Mouse (Mus musculus) spleen, postnatal 4 days (tissue): ENCODE measurements around the gene Tnfsf12.

ENCODE experiments used
- DNase-seq, 2 experiments: peaks; one replicate each; pipeline ENCODE4 v3.0.0; 2022; ENCODE audit warnings: low spot score in 2 of 2

Gene Tnfsf12

GRCm38 (mm10) chr11:69681314-69682208 is 14.1 kb downstream of the Tnfsf12 start, which contains the start of gene Senp3:
TSS of gene Senp3 (minus strand) at chr11:69682084.
- peak; percentile 94 to 97 for DNase-seq

GRCm38 (mm10) chr11:69680136-69680855 is 15.4 kb downstream of the Tnfsf12 start:
- DNase-seq: no peak

GRCm38 (mm10) chr11:69679144-69679543 is 16.5 kb downstream of the Tnfsf12 start:
- no peak for DNase-seq

GRCm38 (mm10) chr11:69672211-69672706 is 23.4 kb downstream of the Tnfsf12 start, which contains the start of gene Eif4a1:
TSS of gene Eif4a1 (minus strand) at chr11:69672423.
- peak; percentile 99 to 100 for DNase-seq

- DNase-seq: no peak
Measured at GRCm38 (mm10) chr11:69671726-69672124, 23.9 kb downstream of the Tnfsf12 start.

- peak; percentile 93 to 98 for DNase-seq
Measured at GRCm38 (mm10) chr11:69670786-69671725, 24.6 kb downstream of the Tnfsf12 start.

GRCm38 (mm10) chr11:69666665-69667005 is 29.0 kb downstream of the Tnfsf12 start:
- DNase-seq: no peak

- DNase-seq: peak; percentile 67 to 74
Measured at GRCm38 (mm10) chr11:69665961-69666664, 29.5 kb downstream of the Tnfsf12 start, which contains the start of gene Cd68. TSS of gene Cd68 (minus strand) at chr11:69666153.

GRCm38 (mm10) chr11:69665457-69665960 is 30.1 kb downstream of the Tnfsf12 start:
- DNase-seq: no peak

GRCm38 (mm10) chr11:69664841-69665240 is 30.8 kb downstream of the Tnfsf12 start:
- no peak for DNase-seq

GRCm38 (mm10) chr11:69663795-69664194 is 31.9 kb downstream of the Tnfsf12 start:
- no peak for DNase-seq

GRCm38 (mm10) chr11:69662967-69663671 is 32.5 kb downstream of the Tnfsf12 start:
- no peak for DNase-seq

GRCm38 (mm10) chr11:69662213-69662966 is 33.3 kb downstream of the Tnfsf12 start, which contains the start of gene Mpdu1:
TSS of gene Mpdu1 (minus strand) at chr11:69662642.
- DNase-seq: peak; percentile 93 to 97

GRCm38 (mm10) chr11:69661221-69661881 is 34.3 kb downstream of the Tnfsf12 start:
- no peak for DNase-seq

GRCm38 (mm10) chr11:69657462-69657881 is 38.2 kb downstream of the Tnfsf12 start:
- DNase-seq: no peak

GRCm38 (mm10) chr11:69656617-69657461 is 38.8 kb downstream of the Tnfsf12 start:
- peak; percentile 61 to 82 for DNase-seq

- no peak for DNase-seq
Measured at GRCm38 (mm10) chr11:69656065-69656455, 39.6 kb downstream of the Tnfsf12 start.
